Mouse (Mus musculus) urinary bladder, adult 18-20 months (tissue): ENCODE measurements at regions not wholly inside any gene's neighbourhood (a gene's known extent, or its start where the extent isn't known, plus 50 kb on each side); places are given as distances from the start of the nearest gene placed in this dataset.
A peak's percentile ranks its signal among the peaks of the same experiment; 100 is the strongest.
"Not testable (repeated sequence)": the region's sequence is repeated elsewhere in the genome, so short reads cannot be mapped to it uniquely, and the experiment has no call there.

Experiments used
- DNase-seq, 2 experiments: peaks; one replicate each; pipeline ENCODE4 v3.0.0; 2022; ENCODE audit warnings: low spot score in 2 of 2, mixed read lengths in 2 of 2

DNA sequence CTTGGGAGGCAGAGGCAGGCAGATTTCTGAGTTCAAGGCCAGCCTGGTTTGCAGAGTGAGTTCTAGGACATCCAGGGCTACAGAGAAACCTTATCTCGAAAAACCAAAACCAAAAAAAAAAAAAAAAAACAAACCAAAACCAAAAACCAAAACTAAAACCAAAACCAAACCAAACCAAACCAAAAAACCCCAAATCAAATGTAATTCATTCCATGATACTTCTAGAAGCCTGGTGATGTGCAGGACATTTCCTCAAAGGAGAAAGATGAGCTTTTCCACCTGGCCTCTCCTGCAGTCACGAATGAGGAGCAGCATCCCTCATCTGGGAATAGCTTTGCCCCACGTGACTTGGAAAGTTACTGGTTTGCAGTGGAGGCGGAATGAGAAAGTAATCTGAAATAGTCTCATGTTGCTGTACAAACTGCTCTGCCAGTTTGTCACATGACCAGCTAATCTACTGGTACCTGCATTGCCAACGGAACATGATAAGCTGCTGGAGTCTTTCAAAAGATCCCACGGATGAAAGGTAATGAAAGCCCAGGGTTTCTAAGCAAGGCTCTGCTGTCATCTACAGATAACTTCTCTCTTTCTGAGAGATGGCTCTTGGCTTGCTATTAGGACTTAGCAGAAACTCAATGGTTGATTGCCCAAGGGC lies 127.8 kb upstream of the Max start:
- DNase-seq = no peak

DNA sequence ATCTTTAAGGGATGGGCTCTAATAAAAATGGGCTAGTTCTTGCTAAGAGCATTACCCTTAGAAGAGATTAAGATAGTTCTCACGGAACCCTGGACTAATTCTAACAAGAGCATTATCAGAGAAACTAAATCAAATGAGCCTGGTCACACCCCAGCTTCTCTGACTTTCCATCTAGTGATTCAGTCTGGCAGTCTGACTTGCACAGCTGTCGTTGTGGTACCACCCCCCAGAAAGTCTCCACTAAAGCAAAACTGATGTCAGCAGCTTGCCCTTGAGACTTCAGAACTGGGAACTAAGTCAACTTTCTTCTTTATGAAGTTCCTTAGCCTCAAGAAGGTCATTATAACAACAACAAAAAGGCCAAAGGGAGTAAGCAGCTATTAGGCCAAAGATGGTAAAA lies 126.5 kb upstream of the Max start:
- no peak for DNase-seq

DNA sequence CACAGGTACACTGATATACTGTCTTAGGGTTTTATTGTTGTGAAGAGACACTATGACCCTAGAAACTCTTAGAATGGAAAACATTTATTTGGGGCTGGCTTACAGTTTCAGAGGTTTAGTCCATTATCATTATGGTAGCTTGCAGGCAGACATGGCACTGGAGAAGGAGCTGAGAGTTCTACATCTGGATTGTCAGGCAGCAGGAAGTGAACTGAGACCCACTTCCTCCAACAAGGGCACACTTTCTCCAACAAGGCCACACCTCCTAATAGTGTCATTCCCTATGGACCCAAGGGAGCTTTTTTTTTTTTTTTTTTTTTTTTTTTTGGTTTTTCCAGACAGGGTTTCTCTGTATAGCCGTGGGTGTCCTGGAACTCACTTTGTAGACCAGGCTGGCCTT lies 124.9 kb upstream of the Max start:
- DNase-seq = not testable (repeated sequence)

DNA sequence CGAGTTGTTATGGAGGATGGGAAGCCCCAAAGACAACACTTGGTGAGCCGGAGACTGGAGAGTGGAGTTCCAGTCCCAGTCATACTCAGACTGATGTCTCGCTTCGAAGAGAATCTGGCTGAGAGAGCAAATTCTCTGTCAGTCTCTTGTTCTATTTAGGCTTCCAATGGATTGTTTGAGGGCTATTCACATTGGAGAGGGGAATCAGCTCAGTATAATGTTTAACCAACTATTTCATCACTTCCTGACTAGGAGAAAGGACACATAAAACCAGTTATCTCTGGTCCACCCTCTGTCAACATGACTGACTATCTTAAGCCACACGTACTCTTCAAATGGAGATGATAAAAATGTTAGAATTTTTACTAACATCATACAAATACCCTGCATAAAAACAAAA lies 123.9 kb upstream of the Max start:
- DNase-seq = no peak

DNA sequence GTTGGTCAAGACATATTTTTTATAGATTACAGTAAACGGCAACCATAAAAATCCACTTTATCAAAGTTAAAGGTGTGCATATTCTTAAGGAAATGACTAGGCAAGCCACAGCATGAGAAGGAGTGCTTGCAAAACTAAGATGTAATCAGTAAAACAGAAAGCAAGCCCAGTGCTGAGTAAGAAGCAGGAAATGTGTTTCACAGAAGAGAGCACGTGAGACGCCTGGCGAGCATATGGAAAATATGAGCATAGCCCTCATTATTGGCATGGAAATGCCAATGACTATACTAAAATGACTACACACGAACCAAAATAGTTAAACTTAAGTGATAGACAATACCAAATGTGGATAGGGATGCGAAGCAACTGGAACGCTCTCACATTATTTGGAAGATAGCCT lies 123.2 kb upstream of the Max start:
- DNase-seq = peak in 1 of 2 experiments; percentile 33

DNA sequence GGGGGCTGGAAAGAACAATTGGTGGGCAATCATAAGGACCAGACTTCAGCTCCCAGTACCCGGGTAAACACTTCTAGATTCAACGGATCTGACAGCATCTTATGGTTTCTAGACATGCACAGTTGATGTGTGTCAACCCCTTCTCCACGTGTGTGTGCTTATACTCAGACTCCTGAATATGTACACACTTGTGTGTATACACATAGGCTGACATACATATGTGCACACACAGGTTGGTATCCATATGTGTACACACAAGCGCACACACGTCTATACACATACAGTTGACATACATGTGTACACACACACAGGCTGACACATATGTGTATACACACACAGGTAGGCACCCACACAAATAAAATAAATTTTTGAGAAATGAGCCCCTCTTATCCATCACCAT lies 122.7 kb upstream of the Max start:
- no peak for DNase-seq

DNA sequence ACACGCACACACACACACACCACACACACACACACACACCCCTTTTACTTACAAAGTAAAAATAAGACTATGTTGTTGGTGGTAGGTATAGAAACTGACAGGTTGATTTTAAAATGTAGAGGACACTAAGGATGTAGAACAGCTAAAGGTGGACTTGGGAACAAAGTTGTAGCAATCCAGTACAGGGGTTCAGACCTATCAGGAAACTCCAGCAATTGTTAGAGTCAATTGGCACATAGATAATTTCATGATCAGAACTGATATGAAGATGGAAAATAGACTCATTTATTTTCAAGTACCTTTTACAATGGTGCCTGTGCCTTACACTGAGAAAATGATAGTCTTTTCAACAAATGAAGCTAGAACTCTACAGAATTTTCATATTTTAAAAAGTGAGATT lies 122.3 kb upstream of the Max start:
- DNase-seq = no peak

DNA sequence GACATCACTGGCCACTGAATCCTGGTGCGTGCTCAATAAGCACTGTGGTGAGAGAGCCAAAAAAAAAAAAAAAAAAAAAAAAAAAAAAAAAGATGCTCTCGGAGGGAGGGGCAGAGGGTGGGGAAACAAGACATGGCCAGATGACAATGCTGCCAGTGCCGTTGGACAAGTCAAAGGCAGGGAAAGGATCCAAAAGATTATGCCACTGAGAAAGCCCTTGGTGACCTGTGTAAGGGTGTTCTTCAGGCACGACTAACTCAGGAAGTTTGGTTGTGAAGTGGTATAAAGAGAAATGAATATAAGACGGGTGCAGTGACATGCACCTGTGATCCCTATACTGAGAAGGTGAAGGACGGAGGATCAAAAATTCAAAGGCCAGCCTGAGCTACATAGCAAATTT lies 121.8 kb upstream of the Max start:
- DNase-seq = no peak

DNA sequence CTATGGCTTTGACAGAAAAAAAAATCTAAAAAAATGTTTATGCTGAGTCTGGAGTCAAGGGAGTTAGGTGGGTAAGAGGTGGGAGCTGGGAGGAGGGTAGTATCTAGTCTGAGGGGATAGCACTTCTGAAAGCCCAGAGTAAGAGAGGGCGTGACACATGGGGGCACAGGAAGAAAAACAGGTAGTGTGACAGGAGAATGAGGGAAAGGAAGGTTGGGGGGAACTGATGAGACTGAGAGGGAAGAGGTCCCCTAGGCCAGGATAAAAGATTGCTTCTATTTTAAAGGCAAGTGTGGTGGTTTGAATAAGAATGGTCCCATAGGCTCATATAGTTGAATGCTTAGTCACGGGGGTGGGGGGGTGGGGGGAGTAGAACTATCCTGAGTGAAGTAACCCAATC lies 119.8 kb upstream of the Max start:
- no peak for DNase-seq

DNA sequence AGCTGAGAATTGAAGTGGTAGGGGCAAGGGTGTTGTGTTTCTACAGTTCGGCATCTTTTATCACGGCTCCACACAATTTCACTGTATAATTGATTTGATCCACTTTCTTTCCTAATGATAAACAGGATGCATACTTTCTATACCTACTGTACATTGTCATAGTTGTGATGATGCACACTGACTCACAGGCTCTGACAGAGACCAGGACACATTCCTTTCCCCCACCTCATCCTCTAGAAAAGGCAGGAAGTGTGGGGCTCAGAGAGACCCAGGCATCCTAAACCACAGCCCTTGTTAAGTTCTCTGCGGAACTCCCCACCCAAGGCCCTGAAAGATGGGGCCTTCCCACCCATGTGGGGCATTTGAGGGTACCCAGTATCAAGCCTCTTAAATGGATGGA lies 117.5 kb upstream of the Max start:
- DNase-seq = no peak

DNA sequence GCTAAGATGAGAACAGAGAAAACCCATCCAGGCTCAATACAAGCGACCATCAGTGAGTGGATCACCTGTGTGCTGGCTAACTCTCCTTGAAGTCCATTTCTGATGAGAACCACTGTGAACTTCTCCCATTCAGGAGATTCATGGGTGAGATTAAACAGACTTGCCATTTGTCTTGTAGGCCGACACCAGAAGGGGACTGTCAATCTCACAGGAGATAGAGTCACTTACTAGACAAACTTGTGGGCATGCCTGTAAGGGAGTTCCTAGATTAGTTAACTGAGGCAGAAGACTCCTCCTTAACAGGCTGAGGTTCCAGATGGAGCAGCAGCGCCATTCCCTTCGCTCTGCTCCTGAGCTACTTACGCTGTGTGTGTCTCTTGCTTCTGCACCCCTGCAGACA lies 114.7 kb upstream of the Max start:
- DNase-seq = no peak

DNA sequence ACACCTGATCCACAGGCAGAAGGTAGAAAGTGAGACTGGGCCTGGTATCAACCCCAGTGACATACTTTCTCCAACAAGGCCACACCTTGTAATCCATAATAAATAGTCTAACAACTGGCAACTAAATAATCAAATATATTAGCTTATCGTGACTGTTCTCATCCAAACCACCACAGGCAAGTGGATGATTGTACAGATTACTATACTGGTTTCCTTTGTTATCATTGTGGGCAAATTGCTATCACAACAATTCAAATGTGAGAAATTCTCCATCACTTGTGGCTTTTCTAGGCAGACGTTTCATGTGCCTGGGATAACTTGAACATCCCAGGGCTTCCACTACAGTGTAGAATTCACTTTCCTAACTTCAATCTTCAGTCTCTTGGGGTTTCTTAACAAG lies 112.6 kb upstream of the Max start:
- DNase-seq = no peak

DNA sequence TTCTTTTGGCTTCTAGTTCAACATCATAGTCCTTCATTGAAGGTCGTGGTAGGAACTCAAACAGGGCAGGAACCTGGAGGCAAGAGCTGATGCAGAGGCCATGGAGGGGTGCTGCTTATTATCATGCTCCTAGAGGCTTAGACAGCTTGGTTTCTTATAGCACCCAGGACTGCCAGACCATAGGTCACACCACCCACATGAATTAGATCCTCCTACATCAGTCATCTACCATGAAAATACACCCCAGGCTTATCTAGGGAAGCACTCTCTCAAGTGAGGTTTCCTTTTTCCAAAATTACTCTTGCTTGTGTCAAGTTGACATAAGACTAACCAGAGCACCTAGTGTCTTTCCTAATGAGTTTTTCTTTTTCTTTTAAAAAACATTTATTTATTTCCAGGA lies 109.7 kb upstream of the Max start:
- no peak for DNase-seq

DNA sequence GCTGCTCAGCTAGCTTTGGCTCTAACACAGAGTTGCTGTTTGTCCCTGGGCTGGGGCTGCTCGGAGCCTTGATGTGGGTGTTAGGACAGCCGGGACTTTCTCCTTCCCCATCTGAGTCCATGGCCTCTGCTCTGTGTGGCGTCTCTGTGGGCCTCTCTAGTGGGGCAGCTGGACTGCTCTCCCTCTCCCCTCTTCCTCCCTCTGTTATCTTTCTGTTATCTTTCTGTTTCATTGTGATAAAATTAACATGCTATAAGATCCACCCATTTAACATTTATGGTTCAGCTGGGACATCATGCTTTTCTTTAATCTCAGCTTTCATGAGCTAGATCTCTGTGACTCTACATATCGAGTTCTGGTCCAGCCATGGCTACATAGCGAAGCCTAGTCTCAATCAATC lies 105.9 kb upstream of the Max start:
- no peak for DNase-seq

DNA sequence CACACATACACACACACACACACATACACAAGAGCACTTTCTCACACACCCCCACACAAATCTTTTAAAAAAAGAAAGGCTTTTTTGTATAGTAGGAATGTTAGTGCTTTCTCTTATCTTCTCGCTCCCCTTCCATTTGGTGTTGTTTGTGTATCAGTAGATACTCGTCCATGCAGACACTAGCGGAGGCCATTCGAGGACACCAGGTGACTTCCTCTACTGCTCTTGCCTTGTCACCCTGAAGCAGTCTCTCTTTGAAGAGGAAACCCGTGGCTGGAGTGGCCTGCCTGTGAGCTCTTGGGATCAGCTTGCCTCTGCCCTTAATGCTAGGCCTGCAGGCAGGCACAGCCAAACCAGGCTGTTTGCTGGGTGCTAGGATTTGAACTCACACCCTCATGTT lies 105.1 kb upstream of the Max start:
- DNase-seq = no peak

DNA sequence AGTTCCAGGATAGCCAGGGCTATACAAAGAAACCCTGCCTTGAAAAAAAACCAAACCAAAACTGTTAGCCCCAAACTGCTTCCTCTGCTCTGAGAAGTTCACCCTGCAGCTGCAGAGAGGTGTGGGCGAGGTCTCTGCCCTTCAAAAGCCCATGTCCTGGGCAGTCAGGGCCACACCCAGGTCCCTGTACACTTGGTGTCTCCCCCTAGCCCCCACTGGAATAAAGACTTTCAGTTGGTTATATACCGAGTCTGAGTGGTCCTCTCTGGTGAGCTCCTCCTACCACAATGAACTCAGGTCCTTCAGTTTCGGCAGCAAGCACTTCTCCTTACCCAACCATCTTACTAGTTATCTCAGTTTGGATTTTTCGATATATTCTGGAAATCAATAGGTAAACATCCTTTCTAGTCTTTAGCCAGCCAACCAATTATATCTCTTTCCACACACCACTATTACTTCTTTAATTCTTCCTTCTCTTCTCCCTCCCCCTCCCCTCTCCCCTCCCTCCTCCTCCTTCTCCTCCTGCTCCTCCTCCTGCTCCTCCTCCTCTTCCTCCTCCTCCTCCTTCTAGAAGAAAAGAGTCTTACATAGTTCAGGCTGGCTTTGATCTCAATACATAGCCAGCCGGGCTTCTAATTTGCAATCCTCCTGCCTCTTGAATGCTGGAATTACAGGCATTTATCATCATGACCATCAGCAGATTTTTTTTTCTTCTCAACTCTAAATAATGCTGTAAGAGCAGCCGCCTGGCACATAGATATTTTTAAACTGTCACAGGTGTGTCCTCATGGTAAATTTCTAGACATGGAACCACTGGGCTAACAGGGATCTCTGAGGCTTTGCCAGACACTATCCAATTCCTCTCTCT lies 103.9 kb upstream of the Max start:
- DNase-seq = no peak

DNA sequence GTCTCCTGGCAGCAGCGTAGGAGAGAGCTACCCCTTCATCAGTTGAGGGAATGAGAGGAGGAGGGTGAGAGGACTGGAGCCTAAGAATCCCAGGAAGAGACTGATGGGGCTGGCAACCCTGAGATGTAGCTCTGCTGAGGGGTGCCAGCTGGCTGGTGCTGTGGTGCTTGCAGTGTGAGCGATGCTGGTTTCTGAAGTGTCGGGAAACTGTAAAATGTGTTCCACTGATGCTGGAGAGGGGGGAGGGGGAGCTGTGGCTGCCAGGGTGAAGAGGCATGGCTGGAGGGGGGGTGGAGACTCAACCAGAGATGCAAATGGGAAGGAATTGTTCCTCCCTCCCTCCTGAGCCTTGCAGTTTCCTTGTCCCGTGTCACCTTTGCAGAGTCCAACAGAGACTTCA lies 102.0 kb upstream of the Max start:
- no peak for DNase-seq

DNA sequence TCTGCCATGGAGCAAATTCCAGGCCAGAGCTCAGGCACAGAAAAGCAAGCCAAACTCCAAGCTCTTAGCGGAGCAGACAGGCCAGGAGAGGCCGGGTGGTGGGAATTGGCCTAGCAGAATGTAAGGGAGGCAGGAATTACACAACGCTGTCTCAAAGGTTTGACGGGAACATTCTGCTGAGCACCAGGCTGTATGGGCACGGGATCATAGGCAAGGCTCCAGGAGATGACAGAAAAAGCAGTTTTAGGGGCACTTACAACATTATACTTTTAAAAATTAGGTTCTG lies 99.5 kb upstream of the Max start:
- DNase-seq = no peak

DNA sequence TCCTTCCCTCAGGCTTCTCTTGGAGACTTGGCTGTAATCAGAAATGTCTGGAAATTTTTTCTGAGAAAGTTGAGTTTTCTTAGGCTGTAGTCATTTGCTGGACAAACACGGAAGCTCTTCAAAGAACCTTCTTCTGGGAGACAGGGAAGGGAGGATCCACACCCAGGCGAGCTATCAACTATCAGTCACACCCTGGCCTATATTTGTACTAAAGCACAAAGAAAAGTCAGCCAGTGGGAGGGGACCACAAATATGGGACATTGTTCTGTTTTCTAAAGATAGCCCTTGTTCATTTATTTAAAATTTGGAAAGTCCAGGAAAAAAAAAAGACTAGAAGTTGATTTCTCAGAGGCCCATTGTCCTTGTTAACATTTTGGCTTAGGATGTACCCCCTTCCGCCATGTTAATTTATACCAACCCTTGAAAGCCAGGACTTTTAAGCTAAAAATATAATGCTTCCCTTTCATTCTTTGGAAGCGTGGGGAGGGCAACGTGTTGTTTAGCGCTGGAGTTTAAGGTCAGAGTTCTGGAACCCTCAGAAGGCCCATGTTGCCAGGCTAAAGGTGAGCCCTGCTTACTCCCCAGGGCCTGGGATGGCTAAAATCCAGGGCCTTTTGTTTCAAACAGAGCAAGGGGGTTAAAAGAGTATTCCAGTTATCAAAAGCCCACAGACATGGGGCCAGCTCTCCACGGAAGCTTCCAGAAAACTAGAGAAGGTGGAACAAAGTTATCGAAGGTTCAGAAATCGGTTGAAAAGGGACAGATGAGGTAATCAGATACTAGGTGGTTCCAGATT lies 99.0 kb upstream of the Max start:
- no peak for DNase-seq

DNA sequence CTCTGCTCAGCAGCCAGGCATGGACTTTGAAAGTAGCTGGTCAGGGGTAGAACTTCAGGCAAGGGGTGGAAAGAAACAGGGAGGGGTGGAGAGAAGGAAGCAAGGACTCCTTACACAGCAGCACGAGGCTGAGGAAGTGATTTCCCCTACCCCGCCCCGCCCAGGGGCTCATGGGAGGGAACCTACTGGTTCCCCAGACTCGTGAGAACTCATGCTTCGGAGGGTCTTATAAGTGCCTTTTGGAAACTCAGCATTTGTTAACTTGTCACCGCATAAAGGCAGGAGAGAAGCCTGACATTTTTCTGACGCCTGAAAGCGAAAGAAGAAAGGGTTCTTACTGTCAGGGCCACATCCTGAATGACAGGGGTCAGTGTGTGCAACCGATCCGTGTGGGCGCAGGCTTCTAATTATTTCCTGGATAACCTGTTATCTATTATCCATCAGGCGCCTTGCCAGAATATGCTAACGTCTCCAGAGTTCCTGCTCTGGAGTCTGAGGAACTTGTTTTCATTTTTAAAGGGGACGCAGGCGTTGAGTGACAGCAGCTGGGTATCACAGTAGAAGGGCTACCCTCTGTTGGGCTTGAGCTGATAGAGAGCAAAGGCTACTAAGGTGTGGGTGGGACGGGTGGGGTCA lies 98.2 kb upstream of the Max start:
- DNase-seq = peak in 1 of 2 experiments; percentile 23

DNA sequence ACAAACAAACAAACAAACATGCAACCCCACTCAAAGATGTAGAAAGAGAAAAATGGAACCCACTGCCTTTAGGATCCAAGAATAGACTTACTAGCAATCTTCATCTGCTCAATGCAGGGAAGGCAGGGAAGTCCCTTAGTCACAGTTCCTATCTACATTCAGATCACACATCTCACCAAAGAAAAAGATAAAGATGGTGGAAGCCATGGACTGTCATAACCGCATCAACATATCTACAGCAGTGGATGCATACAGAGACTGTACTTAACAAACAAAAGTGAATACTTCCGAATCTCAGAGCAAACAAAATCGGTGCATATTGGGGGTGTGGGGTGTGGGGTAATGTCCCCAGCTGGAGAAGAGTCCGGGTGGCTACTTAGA lies 97.7 kb upstream of the Max start:
- no peak for DNase-seq

DNA sequence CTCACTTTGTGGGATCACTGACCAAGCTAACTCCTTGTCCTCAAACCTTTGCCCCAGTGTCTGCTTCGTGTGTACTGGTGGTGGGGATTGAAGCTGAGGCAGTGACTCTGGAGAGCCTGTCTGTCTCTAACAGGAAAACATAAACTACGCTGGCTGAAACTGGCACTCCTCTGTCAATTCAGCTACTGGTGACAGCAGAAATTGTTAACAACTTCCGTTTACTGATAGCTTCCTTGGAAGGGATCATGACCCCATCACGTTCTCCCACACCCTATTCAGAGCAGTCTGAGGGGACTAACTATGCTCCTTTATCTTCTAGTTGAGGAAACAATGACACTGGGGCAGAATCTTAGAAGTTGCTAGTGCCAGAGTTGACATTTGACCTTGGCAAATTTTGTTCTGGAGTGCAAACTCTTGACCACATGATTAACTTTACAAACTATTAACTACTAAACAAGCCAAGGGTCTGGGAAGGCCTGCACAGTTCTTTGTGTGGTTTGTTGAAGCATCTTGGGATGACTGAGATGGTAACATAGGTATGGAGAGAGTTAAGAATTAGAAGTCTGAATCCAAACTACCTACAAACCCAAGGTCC lies 96.7 kb upstream of the Max start:
- no peak for DNase-seq
